Mouse (Mus musculus): ENCODE data around the gene Sall2.
"Not testable (repeated sequence)": the region's sequence is repeated elsewhere in the genome, so short reads cannot be mapped to it uniquely, and the experiment has no call there.

The Sall2 gene

GRCm38 (mm10) chr14:52303517-52303916, 25.0 kb downstream of the Sall2 start:
- DNase-seq (ENCODE audit: low spot score), result not testable (repeated sequence)

GRCm38 (mm10) chr14:52295558-52296264, 32.9 kb downstream of the Sall2 start:
- DNase-seq (ENCODE audit: low spot score), result no peak

GRCm38 (mm10) chr14:52284191-52284590, 44.4 kb downstream of the Sall2 start:
- no peak for DNase-seq (ENCODE audit: low spot score)

GRCm38 (mm10) chr14:52283629-52284028, 44.9 kb downstream of the Sall2 start:
- no peak for DNase-seq (ENCODE audit: low spot score)

GRCm38 (mm10) chr14:52279747-52280120, 48.8 kb downstream of the Sall2 start:
- DNase-seq (ENCODE audit: low spot score), result no peak

GRCm38 (mm10) chr14:52278932-52279746, 49.4 kb downstream of the Sall2 start, which contains the start of the genes Tox4 and Rab2b:
Gene Tox4, plus strand, starts transcription at chr14:52279146.
Gene Rab2b, minus strand, starts transcription at chr14:52279545.
- peak; percentile 97 for DNase-seq (ENCODE audit: low spot score)

- DNase-seq (ENCODE audit: low spot score), result no peak
These were observed 51.4 kb downstream of the Sall2 start for GRCm38 (mm10) chr14:52277210-52277609.

GRCm38 (mm10) chr14:52272781-52273180, 55.8 kb downstream of the Sall2 start:
- no peak for DNase-seq (ENCODE audit: low spot score)
